Comparison of ENCODE assay signal across 23 mouse cellular contexts in genomic region chr9:94199864-94200263, GRCm38 (mm10).
DNase-seq lines count a peak whose midpoint lies in the region; ATAC-seq and TF ChIP-seq lines count a peak whose summit lies in the region.
"Had no signal": no experiment of that assay in that cellular context is flagged by ENCODE, and none has a peak within 500 bp of the region (broad histone marks: within the 10 kb centered on the region; RNA-seq: fewer than 3 reads in every experiment).

No protein-coding gene starts in this region.

- peak overlapping the region; percentile 41; the same call in 1 of the 2 replicates for H3K27ac ChIP-seq in left cerebral cortex, adult 2 months
- no peak overlapping the region for H3K27ac ChIP-seq in forebrain, embryonic 12.5 days
- H3K27ac ChIP-seq: embryonic facial prominence, embryonic 13.5 days; embryonic facial prominence, embryonic 15.5 days; forebrain, embryonic 10.5 days; forebrain, embryonic 13.5 days; forebrain, embryonic 15.5 days had no signal

- ATAC-seq in forebrain, embryonic 12.5 days (ENCODE audit: low FRiP score): no peak
- ATAC-seq: forebrain, embryonic 13.5 days; forebrain, embryonic 15.5 days; forebrain, postnatal 0 days had no signal

- WGBS in forebrain, embryonic 12.5 days: 91% methylated on average over 2 of the region's 2 CpGs

- no peaks in the 10 kb centered on the region for H3K9me3 ChIP-seq in forebrain, embryonic 12.5 days
- H3K9me3 ChIP-seq: embryonic facial prominence, embryonic 13.5 days; embryonic facial prominence, embryonic 15.5 days; forebrain, embryonic 10.5 days; forebrain, embryonic 13.5 days; forebrain, embryonic 15.5 days had no signal

- no peaks in the 10 kb centered on the region for H3K27me3 ChIP-seq in forebrain, embryonic 12.5 days
- H3K27me3 ChIP-seq: embryonic facial prominence, embryonic 13.5 days; embryonic facial prominence, embryonic 15.5 days; forebrain, embryonic 13.5 days; forebrain, embryonic 15.5 days had no signal

- no peak overlapping the region for H3K4me2 ChIP-seq in forebrain, embryonic 12.5 days
- H3K4me2 ChIP-seq: embryonic facial prominence, embryonic 13.5 days; embryonic facial prominence, embryonic 15.5 days; forebrain, embryonic 13.5 days; forebrain, embryonic 15.5 days had no signal

- DNase-seq in frontal cortex, adult 2 months (ENCODE audit: extremely low spot score in 1 of 2, low spot score in 1 of 2): peak; percentile 8 to 26
- no peak for DNase-seq in frontal cortex, postnatal 25 days (ENCODE audit: low spot score in 2 of 2)
- no peak for DNase-seq in left cerebral cortex, adult 2 months (ENCODE audit: extremely low spot score in 1 of 2, low spot score in 2 of 2)
- DNase-seq in left cerebral cortex, adult 9 months (ENCODE audit: low spot score in 2 of 2): no peak
- DNase-seq in telencephalon, adult 2 months (ENCODE audit: low read depth, low spot score): peak; percentile 64
- DNase-seq: adrenal gland, adult 2 months; adrenal gland, postnatal 10 days; adrenal gland, postnatal 25 days; cerebellum, adult 11 months; cerebellum, adult 18-20 months; cerebellum, adult 8-10 months; cerebellum, adult 9-11 months; cerebellum, postnatal 14 days; cerebellum, postnatal 36 days; embryo, embryonic 11 days; forebrain, postnatal 0 days had no signal

- no peaks in the 10 kb centered on the region for H3K36me3 ChIP-seq in forebrain, embryonic 12.5 days (replicated peaks)
- H3K36me3 ChIP-seq: embryonic facial prominence, embryonic 13.5 days; embryonic facial prominence, embryonic 15.5 days; forebrain, embryonic 10.5 days; forebrain, embryonic 15.5 days had no signal

- no peak overlapping the region for H3K4me3 ChIP-seq in left cerebral cortex, adult 2 months
- H3K4me3 ChIP-seq in forebrain, embryonic 12.5 days (replicated peaks): no peak overlapping the region
- H3K4me3 ChIP-seq: embryonic facial prominence, embryonic 13.5 days; embryonic facial prominence, embryonic 15.5 days; erythroblast, embryonic 14.5 days; forebrain, embryonic 10.5 days; forebrain, embryonic 13.5 days; forebrain, embryonic 15.5 days had no signal

- H3K9ac ChIP-seq in forebrain, embryonic 12.5 days: no peak overlapping the region
- H3K9ac ChIP-seq: embryonic facial prominence, embryonic 13.5 days; embryonic facial prominence, embryonic 15.5 days; forebrain, embryonic 13.5 days; forebrain, embryonic 15.5 days; forebrain, postnatal 0 days had no signal

- no peaks in the 10 kb centered on the region for H3K4me1 ChIP-seq in forebrain, embryonic 12.5 days
- H3K4me1 ChIP-seq: embryonic facial prominence, embryonic 13.5 days; embryonic facial prominence, embryonic 15.5 days; forebrain, embryonic 10.5 days; forebrain, embryonic 13.5 days; forebrain, embryonic 15.5 days had no signal

- intact Hi-C loops in left cerebral cortex, adult 2 months (cut with DNase I): loop anchor here (5.0 kb wide), 3 partner anchors 77 to 337 kb away; partner anchors contain the start of gene 1190002N15Rik

- no peak for TF ChIP-seq CTCF in left cerebral cortex, adult 2 months (IDR thresholded peaks at IDR 0.05)

Comparison
In these comparisons a context has a peak if more than half of its experiments do, and no peak if none do; other contexts are left out.
1. DNase-seq: peak in frontal cortex, adult 2 months (2 of 2) and telencephalon, adult 2 months (single experiment); none in frontal cortex, postnatal 25 days (0 of 2), left cerebral cortex, adult 2 months (0 of 2) and left cerebral cortex, adult 9 months (0 of 2).